Mouse (Mus musculus) liver, postnatal 0 days (tissue): Measurements from ENCODE around the gene Traf7.

Experiments used
- CTCF ChIP-seq: sonication (generic); IDR thresholded peaks from 2 replicates; pipeline ENCODE4 v1.5.1; 2016; ENCODE audit warnings: antibody characterized with exemption, low read depth
- EP300 ChIP-seq: IDR thresholded peaks from 2 replicates; pipeline ENCODE4 v1.6.1; 2016; ENCODE audit warnings: antibody characterized with exemption, low read depth, mild to moderate bottlenecking

GRCm38 (mm10) chr17:24495443-24495842, 32.3 kb downstream of the Traf7 start:
- no peak for TF ChIP-seq CTCF
- no peak for TF ChIP-seq EP300
